Mouse (Mus musculus) lung, postnatal 0 days (tissue): ENCODE data around the gene Dnajc30.
A peak's percentile ranks its signal among the peaks of the same experiment; 100 is the strongest.

Experiments
- CTCF ChIP-seq: IDR thresholded peaks from 2 replicates; pipeline ENCODE4 v1.5.1; 2016; ENCODE audit warnings: antibody characterized with exemption, mild to moderate bottlenecking
- EP300 ChIP-seq: IDR thresholded peaks from 2 replicates; pipeline ENCODE4 v1.6.1; 2016; ENCODE audit warnings: antibody characterized with exemption, mild to moderate bottlenecking, control low read depth

DNA sequence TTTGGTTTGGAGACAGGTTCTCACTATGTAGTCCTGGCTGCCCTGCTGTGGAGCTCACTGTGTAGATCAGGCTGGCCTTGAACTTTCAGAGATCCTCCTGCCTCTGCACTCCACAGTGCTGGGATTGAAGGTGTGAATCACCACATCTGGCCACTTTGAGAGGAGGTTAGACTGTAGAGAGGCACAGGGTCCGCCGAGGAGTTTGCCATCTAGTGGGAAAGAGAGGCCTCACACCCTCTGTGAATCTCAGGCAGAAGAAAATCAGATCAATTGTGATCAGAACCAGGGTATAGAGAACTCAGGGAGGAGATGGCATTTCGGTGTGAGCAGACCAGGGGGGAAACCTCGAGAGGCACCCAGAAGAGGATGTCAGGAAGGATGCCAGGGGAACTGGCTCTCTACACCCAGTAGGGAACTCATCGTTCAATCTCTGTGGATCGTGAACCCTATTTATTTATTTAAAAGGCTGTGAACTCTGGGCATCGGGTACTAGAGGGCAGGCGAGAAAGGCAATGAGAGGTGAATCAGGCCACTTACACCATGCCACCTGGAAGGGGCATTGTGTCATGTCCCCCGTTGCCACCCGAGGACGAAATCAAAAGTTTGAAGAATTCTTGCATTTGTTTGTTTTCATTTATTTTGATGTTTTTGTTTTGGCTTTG lies 40.1 kb downstream of the Dnajc30 start:
- TF ChIP-seq EP300 (no peak), CTCF (peak; percentile 62)
